Mouse (Mus musculus) MEL (cell line): Measurements from ENCODE around the gene Taar1. TPM values are rescaled to one million over a fixed set of nuclear protein-coding genes. Genes with fewer than 3 reads are reported as not detected.

ENCODE experiments used
- DNase-seq: peaks from one replicate; pipeline ENCODE4 v3.0.0; 2011; ENCODE audit warnings: low read depth, low spot score
- H3K27ac ChIP-seq: 2 replicates; pipeline ENCODE4 v1.5.1; 2012; ENCODE audit warnings: low read depth, mild to moderate bottlenecking, control low read depth, low read length, moderate library complexity; ENCODE audit not compliant: control insufficient read depth
- H3K27me3 ChIP-seq, 2 experiments: fragments of 150-350 bp in 1 of 2; sonication (generic) in 1 of 2; 2 replicates each; pipeline ENCODE4 v1.6.1; 2012; ENCODE audit warnings: low read length in 2 of 2, mild to moderate bottlenecking in 2 of 2, improper control_type of control experiment in 1 of 2, moderate library complexity in 1 of 2; ENCODE audit not compliant: insufficient read depth in 2 of 2, control insufficient read depth in 1 of 2
- H3K36me3 ChIP-seq, 2 experiments: 2 replicates each; pipeline ENCODE4 v1.6.1; 2012 to 2014; ENCODE audit warnings: low read length in 2 of 2, improper control_type of control experiment in 1 of 2, inconsistent platforms in 1 of 2, mild to moderate bottlenecking in 1 of 2; ENCODE audit not compliant: insufficient read depth in 2 of 2, control insufficient read depth in 1 of 2
- H3K4me1 ChIP-seq, 2 experiments: fragments of 150-350 bp in 1 of 2; sonication (generic) in 1 of 2; 2 replicates each; pipeline ENCODE4 v1.6.1; 2012; ENCODE audit warnings: low read length in 2 of 2, improper control_type of control experiment in 1 of 2, mild to moderate bottlenecking in 1 of 2; ENCODE audit not compliant: insufficient read depth in 2 of 2, control insufficient read depth in 1 of 2
- H3K4me3 ChIP-seq, 2 experiments: fragments of 150-350 bp in 1 of 2; sonication (generic) in 1 of 2; 2 replicates each; pipeline ENCODE4 v1.5.1; 2012; ENCODE audit warnings: low read depth in 2 of 2, low read length in 2 of 2, mild to moderate bottlenecking in 2 of 2, moderate library complexity in 2 of 2, control low read depth in 1 of 2, improper control_type of control experiment in 1 of 2; ENCODE audit not compliant: control insufficient read depth in 1 of 2, insufficient read depth in 1 of 2
- H3K79me2 ChIP-seq: 2 replicates; pipeline ENCODE4 v1.6.1; 2012; ENCODE audit warnings: mild to moderate bottlenecking, low read length, moderate library complexity; ENCODE audit not compliant: control insufficient read depth, poor library complexity, insufficient read depth
- H3K9ac ChIP-seq: 2 replicates; pipeline ENCODE4 v1.6.1; 2012; ENCODE audit warnings: low read depth, mild to moderate bottlenecking, control low read depth, low read length, moderate library complexity; ENCODE audit not compliant: control insufficient read depth, poor library complexity, severe bottlenecking
- H3K9me3 ChIP-seq: fragments of 150-350 bp; sonication (generic); replicated peaks from 2 replicates; pipeline ENCODE4 v1.6.1; 2012; ENCODE audit warnings: mild to moderate bottlenecking, low read length, improper control_type of control experiment, moderate library complexity; ENCODE audit not compliant: insufficient read depth
- CHD1 ChIP-seq: IDR thresholded peaks from 2 replicates; pipeline ENCODE4 v1.6.1; 2012; ENCODE audit warnings: low read depth, mild to moderate bottlenecking, inconsistent platforms, low read length, improper control_type of control experiment
- CHD2 ChIP-seq: IDR thresholded peaks from 2 replicates; pipeline ENCODE4 v1.6.1; 2011; ENCODE audit warnings: low read length, improper control_type of control experiment
- ELF1 ChIP-seq: IDR thresholded peaks from 2 replicates; pipeline ENCODE4 v1.6.1; 2014; ENCODE audit warnings: low read depth, mild to moderate bottlenecking, inconsistent platforms, low read length, improper control_type of control experiment, moderate library complexity
- ETS1 ChIP-seq: IDR thresholded peaks from 2 replicates; pipeline ENCODE4 v1.6.1; 2012; ENCODE audit warnings: low read depth, mild to moderate bottlenecking, inconsistent platforms, low read length, improper control_type of control experiment, moderate library complexity
- GATA1 ChIP-seq: IDR thresholded peaks from 2 replicates; pipeline ENCODE4 v1.6.1; 2011; ENCODE audit warnings: low read depth, low read length, improper control_type of control experiment
- KAT2A ChIP-seq: conservative IDR thresholded peaks from 2 replicates; pipeline ENCODE4 v1.6.1; 2012; ENCODE audit warnings: low read depth, low read length, improper control_type of control experiment, inconsistent platforms
- MAFK ChIP-seq: IDR thresholded peaks from 2 replicates; pipeline ENCODE4 v1.6.1; 2011; ENCODE audit warnings: low read depth, mild to moderate bottlenecking, low read length, improper control_type of control experiment, borderline replicate concordance
- MAZ ChIP-seq: IDR thresholded peaks from 2 replicates; pipeline ENCODE4 v1.6.1; 2012; ENCODE audit warnings: low read depth, mild to moderate bottlenecking, inconsistent platforms, low read length, improper control_type of control experiment
- MXI1 ChIP-seq: IDR thresholded peaks from 2 replicates; pipeline ENCODE4 v1.6.1; 2011; ENCODE audit warnings: mild to moderate bottlenecking, low read depth, low read length, improper control_type of control experiment
- MYC ChIP-seq: IDR thresholded peaks from 2 replicates; pipeline ENCODE4 v1.6.1; 2011; ENCODE audit warnings: low read depth, mild to moderate bottlenecking, low read length, improper control_type of control experiment, moderate library complexity
- NRF1 ChIP-seq: IDR thresholded peaks from 2 replicates; pipeline ENCODE4 v1.6.1; 2014; ENCODE audit warnings: low read depth, mild to moderate bottlenecking, inconsistent platforms, low read length, improper control_type of control experiment, moderate library complexity; ENCODE audit not compliant: poor library complexity, insufficient read depth, severe bottlenecking
- RCOR1 ChIP-seq: IDR thresholded peaks from 2 replicates; pipeline ENCODE4 v1.6.1; 2012; ENCODE audit warnings: low read depth, mild to moderate bottlenecking, inconsistent platforms, low read length, improper control_type of control experiment
- TAL1 ChIP-seq: IDR thresholded peaks from 2 replicates; pipeline ENCODE4 v1.6.1; 2012; ENCODE audit warnings: mild to moderate bottlenecking, inconsistent platforms, low read length, moderate library complexity, mixed read lengths
- TBP ChIP-seq: IDR thresholded peaks from 2 replicates; pipeline ENCODE4 v1.8.0; 2011; ENCODE audit warnings: low read depth, low read length, improper control_type of control experiment
- USF2 ChIP-seq, 2 experiments: IDR thresholded peaks; 2 replicates each; pipeline ENCODE4 v1.6.1; 2011 to 2012; ENCODE audit warnings: improper control_type of control experiment in 2 of 2, low read length in 2 of 2, borderline replicate concordance in 1 of 2, inconsistent platforms in 1 of 2, low read depth in 1 of 2, mild to moderate bottlenecking in 1 of 2; ENCODE audit not compliant: insufficient read depth in 1 of 2
- ZC3H11A ChIP-seq: IDR thresholded peaks from 2 replicates; pipeline ENCODE4 v1.6.1; 2012; ENCODE audit warnings: low read depth, mild to moderate bottlenecking, inconsistent platforms, low read length, improper control_type of control experiment
- ZMIZ1 ChIP-seq: IDR thresholded peaks from 2 replicates; pipeline ENCODE4 v1.6.1; 2012; ENCODE audit warnings: low read depth, mild to moderate bottlenecking, inconsistent platforms, low read length, improper control_type of control experiment, moderate library complexity
- polyA plus RNA-seq, 2 experiments: library from polyadenylated mRNA; stranded (reverse) in 1 of 2; unstranded in 1 of 2; fragments of >175 nt in 1 of 2; fragments of >200 nt in 1 of 2; gene quantifications; 2 replicates each; pipeline versions ENCODE4 v1.2.1 to v1.2.4; 2012; ENCODE audit warnings: low replicate concordance in 2 of 2, low read depth in 1 of 2; ENCODE audit not compliant: insufficient read length in 2 of 2, insufficient read depth in 1 of 2, missing spikeins in 1 of 2
- total RNA-seq: library from RNA; depleted of rRNA; stranded (reverse); fragments of 300-350 nt; gene quantifications from 2 replicates; pipeline ENCODE4 v1.2.3, GENCODE M21; 2012

The Taar1 gene
- total and polyA plus RNA-seq, 3 experiments, result not detected

DNA sequence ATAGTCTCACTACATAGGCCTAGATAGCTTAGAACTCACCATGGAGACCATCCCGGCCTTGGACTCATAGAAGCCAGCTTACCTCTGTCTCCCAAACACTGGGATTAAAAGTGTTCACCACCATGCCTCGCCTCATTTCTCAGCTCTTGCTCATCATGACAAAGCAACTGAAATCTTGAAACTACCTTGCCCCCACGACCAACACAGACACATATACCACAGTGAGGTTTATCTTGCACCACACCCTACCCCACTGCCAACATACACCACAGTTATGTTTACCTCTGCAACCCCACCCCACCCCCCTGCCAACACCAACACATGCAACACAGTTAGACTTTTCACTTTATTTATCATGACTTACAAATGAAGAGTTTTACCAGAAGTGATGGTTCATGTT lies 34.1 kb upstream of the Taar1 start:
- Histone ChIP-seq H3K9ac (no peak overlapping the region), H3K9me3 (no peaks in the 10 kb centered on the region), H3K27me3 (no peaks in the 10 kb centered on the region; a peak in 1 of 4 replicates), H3K27ac (no peak overlapping the region), H3K36me3 (no peaks in the 10 kb centered on the region), H3K79me2 (no peaks in the 10 kb centered on the region), H3K4me1 (no peaks in the 10 kb centered on the region)
- no peak for TF ChIP-seq RCOR1
- no peak for TF ChIP-seq MAZ
- TF ChIP-seq KAT2A, result no peak
- TF ChIP-seq MYC, result no peak
- no peak for TF ChIP-seq USF2 (IDR thresholded peaks at IDR 0.05; ENCODE audit: borderline replicate concordance in 1 of 2, insufficient read depth in 1 of 2, low read depth in 1 of 2, low read length in 2 of 2)
- no peak for TF ChIP-seq ETS1
- TF ChIP-seq ZMIZ1, result no peak
- no peak for TF ChIP-seq TBP
- no peak for TF ChIP-seq ZC3H11A
- no peak for TF ChIP-seq TAL1
- no peak for TF ChIP-seq CHD1
- TF ChIP-seq ELF1, result no peak
- TF ChIP-seq MAFK, result no peak
- TF ChIP-seq NRF1, result no peak
- no peak for TF ChIP-seq CHD2
- TF ChIP-seq, all 39 proteins: peak for 0
- H3K4me3 ChIP-seq, result no peak overlapping the region
- DNase-seq, result no peak

DNA sequence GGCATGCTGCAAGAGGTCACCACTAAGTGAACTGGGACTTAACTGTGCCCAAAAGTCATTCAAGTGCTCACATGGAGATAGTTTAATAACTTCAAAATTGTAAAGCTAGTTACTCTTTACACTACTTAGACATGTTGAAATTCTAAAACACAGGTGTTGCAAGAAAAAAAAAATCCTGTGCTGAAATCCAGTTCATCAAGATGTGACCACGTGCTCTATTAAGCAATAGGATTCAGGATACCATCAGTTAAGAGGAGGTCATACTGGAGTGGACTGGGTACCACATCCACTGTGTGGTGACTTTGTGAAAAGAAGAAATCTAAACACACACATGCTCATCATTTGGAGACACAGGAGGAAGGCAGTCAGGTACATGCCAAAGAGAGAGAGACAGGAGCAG lies 27.2 kb upstream of the Taar1 start:
- TF ChIP-seq ZMIZ1 (no peak), GATA1 (no peak), ETS1 (no peak), MXI1 (no peak), ZC3H11A (no peak), RCOR1 (no peak)
- Histone ChIP-seq H3K9ac (no peak overlapping the region), H3K4me1 (no peaks in the 10 kb centered on the region), H3K79me2 (no peaks in the 10 kb centered on the region), H3K9me3 (no peaks in the 10 kb centered on the region), H3K36me3 (no peaks in the 10 kb centered on the region), H3K27me3 (no peaks in the 10 kb centered on the region), H3K4me3 (no peak overlapping the region), H3K27ac (no peak overlapping the region)
- no peak for DNase-seq
